Mouse (Mus musculus) NIH3T3 (cell line): Measurements from ENCODE around the gene P2rx3.

ENCODE experiments used
- DNase-seq: peaks from one replicate; pipeline ENCODE4 v3.0.0-alpha.2; 2012; ENCODE audit warnings: low read depth

Gene P2rx3

DNA sequence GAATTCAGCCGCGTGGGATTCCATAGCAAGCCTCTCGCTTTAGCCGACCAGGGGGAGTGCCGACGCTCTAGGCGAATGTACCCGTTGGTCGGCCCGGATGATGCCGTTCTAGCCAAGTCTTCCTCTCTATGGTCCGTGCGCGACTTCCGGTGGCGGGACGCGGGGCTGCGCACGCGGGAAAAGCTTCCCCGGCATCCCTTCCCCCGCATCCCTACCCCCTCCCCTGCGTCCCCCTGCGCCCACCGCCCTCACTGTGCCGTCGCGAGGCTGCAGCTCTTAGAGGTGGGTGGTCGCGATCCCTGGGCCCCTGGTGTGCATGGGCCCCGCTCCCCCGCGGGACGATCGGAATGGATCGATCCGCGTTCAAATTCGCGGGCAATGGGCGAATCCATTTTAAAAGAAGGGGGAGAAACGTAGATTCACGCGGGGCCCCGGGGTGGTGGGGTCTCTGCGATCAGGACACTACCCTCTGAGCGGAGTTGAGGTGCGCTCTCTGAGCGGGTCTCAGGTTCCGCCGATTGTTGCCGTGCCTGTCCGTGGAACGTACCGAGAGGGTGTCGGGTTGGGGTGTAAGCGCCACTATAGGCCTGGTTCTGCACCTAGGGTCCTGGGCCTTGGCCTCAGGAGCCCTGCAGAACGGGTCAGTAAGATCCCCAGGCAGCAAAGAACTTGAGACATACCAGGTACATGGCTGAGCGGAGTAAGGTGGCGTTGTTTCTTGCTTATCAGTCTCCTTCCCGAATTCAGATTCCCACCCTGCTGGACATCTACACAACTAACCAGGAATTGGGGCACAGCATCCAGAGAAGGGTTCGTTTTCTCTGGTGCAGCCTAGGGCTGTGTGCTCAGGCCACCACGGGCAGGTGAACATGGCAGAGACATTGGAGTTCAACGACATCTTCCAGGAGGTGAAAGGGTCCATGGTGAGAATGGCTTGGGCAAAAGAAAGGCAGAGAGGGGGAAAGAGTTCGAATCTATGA lies at the start of gene P2rx3, which contains the start of gene Ssrp1:
Gene P2rx3, minus strand, starts transcription at position 416 of the 980 bp plus-strand sequence.
Gene Ssrp1, plus strand, starts transcription at position 188 of the 980 bp plus-strand sequence.
- peak; percentile 96 for DNase-seq

- no peak for DNase-seq
Measured at GRCm38 (mm10) chr2:85073751-85074150, 36.5 kb upstream of the P2rx3 start.

- no peak for DNase-seq
Measured at GRCm38 (mm10) chr2:85071921-85072320, 34.7 kb upstream of the P2rx3 start.

GRCm38 (mm10) chr2:85070086-85070485 lies 32.8 kb upstream of the P2rx3 start:
- no peak for DNase-seq

- DNase-seq = no peak
Measured at GRCm38 (mm10) chr2:85068626-85069025, 31.4 kb upstream of the P2rx3 start.

DNA sequence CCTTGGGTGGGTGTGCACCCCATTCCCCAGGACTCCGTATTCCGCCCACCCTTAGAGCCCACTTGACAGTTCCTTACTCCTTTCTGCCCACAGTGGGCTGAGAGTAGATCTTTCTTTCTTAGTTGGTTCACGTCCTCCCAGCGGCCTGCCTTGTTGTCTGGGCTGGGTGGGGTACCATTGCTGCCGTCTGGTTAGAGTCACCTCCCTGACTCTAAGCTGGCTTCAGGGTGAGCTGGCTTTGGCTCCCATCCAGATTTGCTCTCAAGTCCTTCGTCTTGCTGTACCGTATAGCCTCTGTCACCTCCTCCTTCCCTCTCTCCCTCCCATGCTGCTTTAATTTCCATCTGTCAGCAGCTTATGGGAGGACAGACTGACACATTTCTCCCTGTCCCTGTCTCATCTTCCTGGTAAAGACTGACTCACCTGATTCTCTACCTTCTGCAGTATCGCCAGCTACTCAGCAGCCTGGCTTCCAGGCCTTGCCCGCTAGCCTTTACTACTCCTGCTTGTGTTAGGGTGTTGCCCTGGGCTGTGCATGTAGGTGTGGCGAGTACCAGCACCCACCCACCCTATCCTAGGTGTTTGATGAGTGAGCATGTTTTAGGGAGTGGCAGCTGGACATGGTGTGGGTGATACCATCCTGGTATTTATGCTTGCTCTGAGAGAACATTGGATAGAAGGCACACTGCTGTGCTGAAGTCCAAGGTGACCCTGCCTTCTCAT lies 30.8 kb upstream of the P2rx3 start:
- peak; percentile 53 for DNase-seq

- DNase-seq = no peak
Measured at GRCm38 (mm10) chr2:85066937-85067336, 29.7 kb upstream of the P2rx3 start.

GRCm38 (mm10) chr2:85065141-85065875 lies 28.0 kb upstream of the P2rx3 start:
- DNase-seq = no peak

GRCm38 (mm10) chr2:85061107-85061541 lies 23.9 kb upstream of the P2rx3 start:
- DNase-seq = peak; percentile 89

GRCm38 (mm10) chr2:85060591-85061060 lies 23.4 kb upstream of the P2rx3 start:
- peak; percentile 87 for DNase-seq

GRCm38 (mm10) chr2:85059677-85060076 lies 22.4 kb upstream of the P2rx3 start:
- no peak for DNase-seq

DNA sequence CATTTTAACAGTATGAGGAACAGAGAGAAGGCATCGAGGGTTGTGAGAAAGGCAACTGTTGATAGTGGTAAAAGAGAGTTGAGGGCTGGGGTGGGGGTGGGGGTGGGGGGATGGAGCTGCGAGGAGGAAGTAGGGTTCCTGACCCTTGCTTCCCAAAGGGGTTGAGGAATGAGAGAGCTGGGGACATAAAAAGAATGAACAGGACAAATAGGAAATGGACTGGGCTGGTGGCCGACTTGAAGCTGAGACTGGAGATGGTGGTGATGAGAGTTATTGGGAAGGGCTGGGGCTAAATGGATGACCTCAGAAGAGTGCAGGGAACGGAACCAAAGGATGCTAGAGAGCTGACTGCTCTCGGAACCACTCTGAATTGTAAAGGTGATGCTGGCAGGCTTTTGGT lies 19.4 kb upstream of the P2rx3 start:
- no peak for DNase-seq

DNA sequence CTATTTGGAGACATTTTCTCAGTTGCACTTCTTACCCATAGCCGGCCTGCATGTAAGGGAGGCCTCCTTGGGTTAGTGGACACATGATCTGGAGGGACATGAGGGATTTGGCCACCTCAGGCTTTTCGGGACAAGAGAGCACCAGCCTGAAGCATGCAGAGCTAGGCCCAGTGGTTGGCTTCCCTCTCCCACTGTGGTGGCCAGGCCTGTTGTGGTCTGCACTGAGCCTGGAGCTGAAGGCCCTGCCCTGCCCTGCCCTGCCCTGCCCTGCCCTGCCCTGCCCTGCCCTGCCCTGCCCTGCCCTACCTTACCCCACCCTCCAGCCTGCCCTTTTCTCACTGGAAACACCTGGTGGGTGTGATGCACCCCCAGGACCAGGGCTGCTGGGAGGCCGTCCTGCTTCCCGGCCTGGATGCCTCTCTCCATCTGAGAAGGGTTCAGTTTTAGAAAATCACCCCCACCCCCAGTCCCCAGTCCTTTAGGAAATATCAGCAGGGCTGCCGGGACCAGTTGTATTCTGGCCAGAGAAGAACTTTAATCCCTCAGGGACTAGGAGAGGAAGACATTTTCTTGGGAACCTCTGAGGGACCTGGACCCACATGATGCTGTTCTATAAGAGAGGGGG lies 16.0 kb upstream of the P2rx3 start:
- DNase-seq = no peak

- DNase-seq = peak; percentile 74
Measured at GRCm38 (mm10) chr2:85050746-85051145, 13.5 kb upstream of the P2rx3 start.

DNA sequence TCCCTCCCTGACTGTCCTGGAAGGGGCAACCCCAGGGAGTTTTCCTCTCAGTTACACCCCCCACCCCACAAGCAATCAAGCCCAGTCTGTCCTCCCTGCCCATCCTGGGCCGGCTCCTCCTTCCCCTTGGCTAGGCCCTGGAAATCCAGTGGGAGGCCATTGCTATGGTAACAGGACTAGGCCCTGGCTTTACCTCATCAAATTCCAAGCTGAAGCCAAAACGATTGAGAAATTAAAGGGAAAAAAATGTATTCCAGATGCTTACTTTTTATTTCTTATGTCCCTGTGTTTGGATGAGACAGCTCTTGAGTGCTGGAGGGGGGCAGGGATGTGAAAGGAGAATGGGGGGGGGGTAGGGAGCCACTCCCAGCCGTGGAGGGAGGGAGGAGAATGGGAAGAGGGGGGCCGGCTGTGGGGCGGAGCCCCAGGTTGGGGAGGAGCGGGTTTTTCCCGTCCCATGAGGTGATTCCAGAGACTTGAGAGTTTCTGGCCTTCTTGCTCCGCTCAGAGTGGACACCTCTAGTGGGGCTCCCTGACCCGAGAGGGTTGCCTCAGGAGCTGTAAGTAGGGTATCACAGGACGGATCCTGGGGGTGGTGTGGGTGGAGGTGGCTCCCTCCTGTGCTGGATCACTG lies 12.9 kb upstream of the P2rx3 start:
- DNase-seq = peak; percentile 95

DNA sequence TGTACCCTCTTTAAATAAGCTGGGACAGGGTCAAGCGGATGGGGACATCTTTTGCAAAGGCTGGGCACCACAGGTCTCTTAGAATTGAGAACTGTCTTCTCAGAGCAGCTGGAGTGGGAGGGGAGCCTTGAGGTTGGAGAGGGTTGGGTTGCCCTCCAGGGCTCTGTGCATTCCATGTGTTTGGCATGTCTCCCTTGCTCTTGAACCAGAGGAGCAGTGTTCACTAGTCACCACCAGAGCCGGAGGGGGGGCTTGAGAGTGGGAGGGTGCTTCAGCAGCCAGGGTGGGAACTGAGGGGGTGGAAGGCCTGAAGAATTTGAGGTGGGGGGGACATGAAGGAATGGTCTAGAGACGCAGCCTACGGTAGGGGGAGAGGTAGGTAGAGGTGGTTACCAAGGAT lies 12.0 kb upstream of the P2rx3 start:
- peak; percentile 90 for DNase-seq

DNA sequence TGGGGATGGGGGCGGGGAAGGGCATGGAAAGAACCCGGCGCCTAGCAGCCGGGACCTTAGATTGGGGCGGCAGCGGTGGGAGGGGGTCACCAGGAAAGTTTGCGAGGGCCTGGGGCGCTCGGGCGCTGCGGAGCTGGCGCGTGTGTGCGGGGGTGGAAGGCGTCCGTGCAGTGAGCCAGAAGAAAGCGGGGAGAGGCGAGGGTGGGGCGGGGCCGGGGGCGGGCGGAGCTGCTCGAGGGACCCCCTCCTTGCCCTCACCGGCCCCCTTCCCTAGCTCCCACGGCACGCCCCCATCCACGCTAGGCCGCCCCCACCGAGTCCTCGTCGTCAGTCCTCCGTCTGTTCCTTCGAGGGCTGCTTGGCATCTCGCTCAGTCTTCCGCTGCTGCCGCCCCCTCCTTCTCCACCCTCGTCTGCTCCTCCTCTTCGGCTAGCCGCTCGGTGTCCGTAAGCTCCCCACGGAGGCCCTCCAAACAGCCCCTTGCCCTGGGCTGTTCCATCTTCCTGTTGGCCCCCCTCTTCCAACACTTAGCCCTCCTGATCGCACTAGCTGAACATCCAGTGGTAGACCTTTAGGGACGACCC lies 11.0 kb upstream of the P2rx3 start:
- peak; percentile 85 for DNase-seq

DNA sequence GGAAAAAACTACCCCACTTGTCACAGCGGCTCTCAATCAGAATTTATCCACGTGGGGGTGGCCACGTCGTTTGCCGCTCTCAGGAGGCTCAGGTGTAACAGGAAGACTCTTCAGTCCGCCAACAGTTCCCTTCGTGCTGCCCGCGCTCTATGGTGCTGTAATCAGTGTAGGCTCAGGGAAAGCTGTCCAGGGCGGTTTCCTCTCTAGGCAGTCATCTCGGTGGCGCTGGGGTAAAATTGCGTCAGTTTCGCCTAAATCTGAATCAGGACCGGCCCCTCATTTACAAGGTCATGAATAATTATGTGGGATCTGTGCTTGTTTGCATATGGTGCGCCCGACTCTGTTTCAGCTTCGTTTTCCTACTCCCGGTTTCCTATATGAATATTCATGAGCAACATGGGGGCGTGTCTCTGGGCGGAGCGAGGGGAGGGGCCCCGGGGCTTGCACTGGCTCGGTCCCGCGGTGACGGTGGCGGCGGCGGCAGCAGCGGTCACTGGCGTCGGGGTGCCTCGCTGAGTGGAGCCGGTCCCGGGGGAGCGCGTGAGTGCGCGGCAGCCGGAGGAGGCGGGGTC lies 10.4 kb upstream of the P2rx3 start, which contains the start of gene Tnks1bp1:
Gene Tnks1bp1, plus strand, starts transcription at position 427 of the 572 bp plus-strand sequence.
- DNase-seq = peak; percentile 96

- DNase-seq = no peak
Measured at GRCm38 (mm10) chr2:85047081-85047480, 9.8 kb upstream of the P2rx3 start.

DNA sequence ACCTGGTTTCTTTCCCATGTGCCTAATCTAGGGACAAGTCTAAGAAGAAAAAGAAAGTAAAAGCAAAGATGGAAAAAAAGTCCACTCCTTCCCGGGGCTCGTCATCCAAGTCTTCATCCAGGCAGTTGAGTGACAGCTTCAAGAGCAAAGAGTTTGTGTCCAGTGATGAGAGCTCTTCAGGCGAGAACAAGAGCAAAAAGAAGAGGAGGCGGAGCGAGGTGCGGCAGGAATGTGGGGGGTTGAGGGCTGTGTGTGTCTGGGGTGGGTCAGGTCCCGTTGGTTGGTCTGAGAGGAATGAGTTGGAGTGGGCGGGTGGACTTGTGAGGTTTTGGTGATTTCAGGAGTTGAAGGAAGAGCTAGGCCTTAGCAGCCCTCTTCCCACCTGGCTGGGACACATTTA lies 9.0 kb upstream of the P2rx3 start:
- DNase-seq = no peak
